Mouse (Mus musculus): ENCODE measurements at regions not wholly inside any gene's neighbourhood (a gene's known extent, or its start where the extent isn't known, plus 50 kb on each side); places are given as distances from the start of the nearest gene placed in this dataset.
"Not testable (repeated sequence)": the region's sequence is repeated elsewhere in the genome, so short reads cannot be mapped to it uniquely, and the experiment has no call there.

DNA sequence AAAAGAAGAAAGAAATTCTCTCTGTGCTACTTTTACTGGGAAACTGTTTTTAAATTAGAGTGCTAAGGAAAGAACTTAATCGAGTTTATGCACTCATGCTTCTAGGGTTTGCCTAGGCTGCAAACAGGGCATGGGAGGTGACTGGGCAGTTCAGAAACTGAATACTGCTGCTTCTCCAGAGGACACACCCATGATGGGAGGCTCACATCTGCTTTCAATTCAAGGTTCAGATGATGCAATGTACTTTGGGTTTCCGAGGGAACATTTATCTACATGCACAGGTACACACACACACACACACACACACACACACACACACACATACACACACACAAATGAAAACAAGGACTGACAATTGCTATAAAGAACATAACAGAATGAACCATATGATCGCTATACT is 417.4 kb downstream of the Htr7 start:
- in situ Hi-C loops (cut with MboI, MseI) = loop anchor here in 1 of 2 experiments (10.0 kb wide), 1 partner anchor 245 kb away; no protein-coding TSS in a partner anchor

DNA sequence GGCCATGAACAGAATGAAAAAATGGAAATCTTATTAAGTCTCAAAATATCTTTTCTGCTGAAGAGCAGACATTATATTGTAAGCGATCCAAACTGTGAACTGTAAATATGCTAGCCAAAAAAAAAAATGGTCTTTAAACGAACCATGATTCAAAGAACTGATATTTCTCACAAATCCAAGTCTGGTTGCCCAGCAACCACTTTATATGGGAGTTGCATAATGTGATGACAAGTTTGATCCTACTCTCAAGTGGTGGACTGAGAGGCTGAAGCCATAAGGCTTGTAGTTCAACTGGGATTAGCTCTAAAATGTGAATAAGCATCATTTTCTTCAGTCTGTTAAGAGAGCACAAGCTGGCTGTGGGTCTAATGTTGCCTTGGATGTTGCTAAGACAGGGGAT is 435.5 kb downstream of the Htr7 start:
- in situ Hi-C loops (cut with MboI, MseI) = no loop called here

DNA sequence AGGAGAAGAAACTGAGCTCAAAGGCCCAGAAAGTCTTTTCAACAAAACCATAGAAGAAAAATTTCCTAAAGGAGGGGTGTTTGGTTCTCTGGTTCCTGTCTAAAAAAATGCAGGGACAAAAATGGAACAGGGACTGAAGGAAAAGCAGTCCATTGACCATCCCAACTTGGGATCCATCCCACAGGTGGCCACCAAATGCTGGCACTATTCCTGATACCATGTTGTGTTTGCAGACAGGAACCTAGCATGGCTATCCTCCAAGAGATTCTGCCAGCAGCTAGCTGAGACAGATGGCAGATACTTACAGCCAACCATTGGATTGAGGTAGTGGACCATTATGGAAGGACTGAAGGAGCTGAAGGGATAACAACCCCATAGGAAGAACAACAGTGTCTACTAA is 461.9 kb downstream of the Htr7 start:
- in situ Hi-C loops (cut with MboI, MseI) = no loop called here

DNA sequence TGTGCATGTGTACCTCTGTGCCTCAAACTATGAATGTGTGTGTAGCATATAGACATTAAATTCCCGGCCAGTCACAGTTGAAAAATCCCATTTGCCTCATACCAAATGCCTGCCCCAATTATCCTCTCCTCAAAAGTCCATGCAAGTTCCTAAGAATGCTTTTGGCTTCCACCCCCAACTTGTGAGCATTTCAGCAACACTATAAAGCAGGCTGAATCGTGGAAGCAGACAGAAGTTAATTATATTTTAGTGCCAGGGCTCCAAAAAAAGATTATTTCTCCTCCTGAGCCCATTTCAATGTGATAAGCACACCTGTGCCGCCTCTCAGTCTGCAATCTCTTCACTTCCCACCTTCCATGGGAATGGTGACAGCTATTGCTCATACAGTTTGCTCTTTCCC is 481.3 kb downstream of the Htr7 start:
- in situ Hi-C loops (cut with MboI, MseI) = loop anchor here in 1 of 2 experiments (10.0 kb wide), 1 partner anchor 1331 kb away; no protein-coding TSS in a partner anchor

DNA sequence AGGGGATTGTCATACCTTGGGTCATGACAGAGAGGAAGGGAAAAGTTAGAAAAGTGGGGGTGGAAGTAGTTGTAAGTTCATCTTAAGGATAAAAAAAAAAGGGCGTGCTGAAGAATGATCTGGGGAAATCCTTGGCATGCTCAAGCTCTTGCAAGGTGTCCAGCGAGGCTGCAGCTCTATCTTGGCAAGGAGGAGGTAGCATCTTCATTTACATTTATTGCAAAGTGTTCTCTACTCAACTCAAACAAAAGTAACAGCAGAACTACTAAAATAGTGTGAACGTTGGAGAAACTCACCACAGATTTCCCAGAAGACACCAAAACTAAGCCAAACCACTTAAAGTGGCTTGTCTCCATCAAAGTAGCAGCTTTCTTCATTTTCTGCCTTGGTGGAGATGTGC is 507.9 kb downstream of the Htr7 start:
- in situ Hi-C loops (cut with MboI, MseI) = no loop called here

DNA sequence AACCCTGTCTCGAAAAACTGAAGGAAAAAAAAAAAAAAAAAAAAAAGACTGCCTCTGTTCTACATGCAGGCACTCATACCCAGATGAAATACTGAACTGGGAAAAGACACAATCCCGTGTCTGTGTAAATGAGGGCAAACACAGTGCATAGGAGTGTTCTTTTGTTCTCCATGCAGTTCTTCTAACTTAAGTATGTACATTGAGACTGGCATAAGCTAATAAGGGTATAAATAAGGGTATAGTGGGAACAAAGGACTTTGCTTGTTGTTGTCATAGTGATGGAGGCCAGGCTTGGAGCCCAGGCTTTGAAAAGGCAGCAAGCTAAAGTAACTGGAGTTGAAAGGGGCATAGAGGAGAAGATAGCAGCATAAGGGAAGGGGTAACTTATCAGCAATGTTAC is 520.5 kb downstream of the Htr7 start:
- in situ Hi-C loops (cut with MboI, MseI) = no loop called here

DNA sequence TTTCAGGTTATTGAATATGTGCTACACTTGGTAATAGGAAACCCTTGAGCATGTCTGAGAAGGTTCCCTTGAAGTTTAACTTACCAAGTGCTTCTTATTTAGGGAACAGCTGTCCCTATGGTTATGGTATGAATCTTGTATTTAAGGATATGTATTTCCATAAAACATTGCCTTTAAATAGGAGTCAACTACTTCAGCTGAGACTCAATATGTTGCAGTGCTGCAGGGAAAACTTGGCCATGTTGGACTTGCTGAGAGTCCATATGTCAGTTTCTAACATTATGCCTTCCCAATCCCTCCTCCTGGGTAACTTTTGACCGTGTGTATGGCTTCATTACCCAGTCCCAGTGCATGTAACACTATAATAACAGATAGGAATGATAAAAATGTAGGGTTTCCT is 528.0 kb downstream of the Htr7 start:
- in situ Hi-C loops (cut with MboI, MseI) = no loop called here

DNA sequence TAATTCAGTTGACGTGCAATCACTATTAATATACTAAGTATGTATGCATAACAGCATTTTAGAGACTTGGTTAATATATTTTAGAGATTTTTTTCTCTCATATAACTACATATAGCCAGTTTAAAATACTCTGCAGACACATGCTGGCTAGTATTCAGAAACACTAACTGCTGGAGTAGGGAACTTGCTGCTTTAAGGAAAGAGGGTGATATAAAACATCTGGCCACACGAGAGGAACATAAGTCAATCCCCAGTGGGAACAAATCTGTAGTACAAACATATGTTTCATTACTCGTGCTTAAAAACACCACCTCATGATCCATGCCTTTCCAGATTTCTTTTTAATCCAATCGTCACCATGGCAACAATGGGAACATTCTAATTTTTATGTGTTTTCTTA is 563.6 kb downstream of the Htr7 start:
- in situ Hi-C loops (cut with MboI, MseI) = no loop called here

DNA sequence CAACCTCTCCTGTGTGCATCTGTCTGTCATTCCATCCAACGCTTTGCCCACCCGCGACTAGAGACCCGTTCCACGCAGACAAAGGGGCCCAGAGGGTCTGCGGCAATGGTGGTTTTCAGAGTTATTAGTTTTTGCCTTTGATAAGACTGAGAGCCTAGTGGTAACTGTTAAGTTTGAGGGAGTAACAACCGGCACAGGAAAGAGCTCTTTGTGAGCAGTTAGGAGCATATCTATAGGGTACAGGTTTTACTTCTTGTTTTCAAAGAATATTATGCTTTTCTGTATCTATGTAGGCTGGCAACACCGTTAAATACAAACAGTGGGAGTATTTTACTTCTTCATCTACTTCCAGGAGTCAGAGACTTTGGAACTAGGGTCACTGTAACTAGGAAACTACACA is 566.0 kb downstream of the Htr7 start:
- in situ Hi-C loops (cut with MboI, MseI) = no loop called here

DNA sequence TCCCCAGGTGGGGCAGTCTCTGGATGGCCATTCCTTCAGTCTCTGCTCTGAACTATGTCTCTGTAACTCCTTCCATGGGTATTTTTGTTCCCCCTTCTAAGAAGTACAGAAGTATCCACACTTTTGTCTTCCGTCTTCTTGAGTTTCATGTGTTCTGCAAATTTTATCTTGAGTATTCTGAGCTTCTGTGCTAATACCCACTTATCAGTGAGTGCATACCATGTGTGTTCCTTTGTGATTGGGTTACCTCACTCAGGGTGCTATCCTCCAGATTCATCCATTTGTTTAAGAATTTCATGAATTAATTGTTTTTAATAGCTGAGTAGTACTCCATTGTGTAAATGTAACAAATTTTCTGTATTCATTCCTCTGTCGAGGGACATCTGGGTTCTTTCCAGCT is 563.5 kb downstream of the Kif20b start:
- in situ Hi-C loops (cut with MboI, MseI) = not testable (repeated sequence)

DNA sequence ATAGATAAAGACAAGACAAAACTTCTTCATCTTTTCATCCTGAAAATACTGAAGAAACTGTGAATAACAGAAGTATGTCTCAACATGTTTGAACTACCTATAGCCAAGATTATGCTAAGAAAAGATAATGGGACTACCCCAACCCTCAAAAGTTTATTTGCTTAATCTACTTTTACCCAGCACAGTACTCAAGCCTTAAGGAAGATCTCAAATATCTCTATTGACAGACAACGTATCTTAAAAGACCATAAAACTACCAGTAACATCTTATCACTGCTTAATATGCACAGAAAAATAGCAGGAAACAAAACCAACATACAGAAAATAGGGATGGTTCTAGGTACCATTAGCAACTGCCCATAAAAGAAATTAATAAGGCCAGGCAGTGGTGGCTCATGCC is 560.3 kb downstream of the Kif20b start:
- in situ Hi-C loops (cut with MboI, MseI) = no loop called here

DNA sequence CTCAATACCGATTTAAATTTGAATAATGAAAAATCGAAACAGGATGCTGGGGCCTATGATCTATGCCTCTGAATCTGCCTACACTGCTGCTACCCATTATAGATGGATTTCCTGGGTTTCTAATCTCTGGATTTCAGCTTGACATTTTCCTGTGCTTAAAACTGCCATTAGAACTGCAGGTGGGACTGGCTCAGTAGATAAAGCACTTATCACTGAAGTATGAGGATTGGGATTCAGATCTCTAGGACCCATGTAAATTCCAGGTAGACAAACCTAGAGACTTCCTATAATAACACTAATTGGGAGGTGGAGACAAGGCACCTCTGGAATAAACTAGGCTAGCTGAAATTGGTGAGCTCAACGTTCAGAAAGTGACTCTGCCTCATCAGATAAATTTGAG is 531.8 kb downstream of the Kif20b start:
- in situ Hi-C loops (cut with MboI, MseI) = no loop called here

DNA sequence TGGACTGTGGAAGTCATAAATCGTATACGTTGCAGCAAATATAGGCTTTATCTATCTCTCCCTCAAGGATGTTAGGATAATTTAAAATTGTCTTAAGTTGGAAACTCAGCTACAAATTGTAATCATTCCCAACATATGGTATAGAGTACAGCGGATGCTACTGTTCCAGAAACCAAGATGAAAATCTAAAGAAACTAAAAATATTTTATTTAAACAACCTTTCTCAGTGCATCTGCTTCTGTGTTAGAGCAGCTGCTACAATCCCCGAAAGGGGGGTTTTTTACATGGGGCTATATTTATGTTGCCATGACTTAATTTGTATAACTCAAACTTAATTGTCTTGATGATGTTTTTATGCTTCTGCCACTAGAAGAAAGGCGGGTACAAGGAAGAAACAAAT is 520.3 kb downstream of the Kif20b start:
- in situ Hi-C loops (cut with MboI, MseI) = no loop called here

DNA sequence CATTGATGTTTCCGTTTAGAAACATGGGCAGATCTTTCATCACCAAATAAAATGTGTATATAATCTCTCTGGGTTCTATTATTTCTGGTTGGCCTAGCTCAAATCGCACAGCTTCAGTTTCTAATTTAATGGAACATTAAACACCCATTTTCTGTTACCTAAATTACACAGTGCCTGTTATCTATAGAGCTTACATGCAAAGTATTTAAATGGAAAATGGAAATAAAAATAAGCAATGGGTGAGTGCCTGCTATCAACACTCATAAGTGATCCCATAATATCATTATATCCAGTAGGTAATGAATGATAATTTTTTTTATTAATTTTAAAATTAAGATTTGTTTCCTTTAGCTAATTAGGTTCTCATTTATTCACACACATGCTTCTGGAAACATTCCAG is 515.9 kb downstream of the Kif20b start:
- in situ Hi-C loops (cut with MboI, MseI) = no loop called here
